Mouse (Mus musculus) heart, adult 2 months (tissue): ENCODE measurements at regions not wholly inside any gene's neighbourhood (a gene's known extent, or its start where the extent isn't known, plus 50 kb on each side); places are given as distances from the start of the nearest gene placed in this dataset.

ENCODE experiments used
- CTCF ChIP-seq: fragments of 200-600 bp; IDR thresholded peaks from 2 replicates; pipeline ENCODE4 v1.8.1; 2022; ENCODE audit warnings: antibody characterized with exemption, mild to moderate bottlenecking, moderate library complexity
- EP300 ChIP-seq: fragments of 200-500 bp; IDR thresholded peaks from 2 replicates; pipeline ENCODE4 v1.6.1; 2011; ENCODE audit warnings: low read depth, low read length, control low read depth; ENCODE audit not compliant: insufficient read depth
- POLR2A ChIP-seq: fragments of 200-500 bp; IDR thresholded peaks from 2 replicates; pipeline ENCODE4 v1.6.1; 2011; ENCODE audit warnings: mild to moderate bottlenecking, low read depth, low read length, control low read depth; ENCODE audit not compliant: insufficient read depth

GRCm38 (mm10) chr16:49493881-49494280 lies 205.2 kb upstream of the Ift57 start:
- TF ChIP-seq POLR2A (no peak), CTCF (no peak), EP300 (no peak)
